In the genomic region with DNA sequence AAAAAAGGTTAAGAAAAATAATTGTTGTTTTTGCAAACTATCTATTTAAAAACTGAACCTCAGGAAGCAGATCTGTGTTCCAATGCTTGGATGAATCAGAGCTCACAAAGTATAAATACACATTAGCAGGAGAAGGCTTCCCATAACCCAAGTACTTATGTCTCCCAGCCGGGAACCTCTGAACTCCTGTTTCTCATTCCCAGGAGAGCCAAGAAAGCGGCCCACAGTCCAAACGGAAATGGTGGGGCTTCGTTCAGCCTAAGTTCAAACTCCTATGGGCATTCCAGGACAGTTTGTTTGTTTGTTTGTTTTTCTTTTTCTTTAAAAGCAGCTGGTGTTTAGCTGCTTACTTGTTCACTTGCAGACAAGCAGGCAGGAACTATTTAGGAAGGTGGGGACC, we compare ENCODE assay signal across 31 mouse cellular contexts. TPM values are rescaled to one million over a fixed set of nuclear protein-coding genes. Genes with fewer than 3 reads are reported as not detected.
A peak's percentile ranks its signal among the peaks of the same experiment; 100 is the strongest.
DNase-seq lines count a peak whose midpoint lies in the region; ATAC-seq and TF ChIP-seq lines count a peak whose summit lies in the region.
"Had no signal": no experiment of that assay in that cellular context is flagged by ENCODE, and none has a peak within 500 bp of the region (broad histone marks: within the 10 kb centered on the region; RNA-seq: fewer than 3 reads in every experiment).

No protein-coding gene starts in this region.

- no peak for TF ChIP-seq CTCF in stomach, postnatal 0 days (IDR thresholded peaks at IDR 0.05; ENCODE audit: low read depth)

- no peak for TF ChIP-seq EP300 in stomach, postnatal 0 days (optimal IDR thresholded peaks at IDR 0.05)

- H3K27me3 ChIP-seq in embryonic facial prominence, embryonic 15.5 days = no peaks in the 10 kb centered on the region
- H3K27me3 ChIP-seq in embryonic facial prominence, embryonic 10.5 days (replicated peaks; ENCODE audit: low read depth, poor library complexity, severe bottlenecking) = peaks cover 1% of the 10 kb centered on the region; the same call in 1 of the 2 replicates
- H3K27me3 ChIP-seq in intestine, embryonic 15.5 days (replicated peaks) = no peaks in the 10 kb centered on the region
- H3K27me3 ChIP-seq in intestine, embryonic 16.5 days (replicated peaks; ENCODE audit: control insufficient read depth, insufficient read depth, low read length) = no peaks in the 10 kb centered on the region
- no peaks in the 10 kb centered on the region for H3K27me3 ChIP-seq in stomach, postnatal 0 days (ENCODE audit: control insufficient read depth, insufficient read depth, low read length)
- H3K27me3 ChIP-seq: CH12.LX; embryonic facial prominence, embryonic 12.5 days; kidney, embryonic 15.5 days; liver, embryonic 12.5 days; megakaryocyte, embryonic 14.5 days; stomach, embryonic 15.5 days had no signal

- ATAC-seq in embryonic facial prominence, embryonic 15.5 days (ENCODE audit: insufficient number of reproducible peaks, low FRiP score, low TSS enrichment, low read depth) = no peak
- ATAC-seq in intestine, embryonic 15.5 days = no peak
- ATAC-seq in intestine, embryonic 16.5 days = no peak
- ATAC-seq in stomach, postnatal 0 days (ENCODE audit: low FRiP score, low TSS enrichment) = no peak
- ATAC-seq: activated CD4-positive, CD25-positive, alpha-beta regulatory T cell, adult 4 months; forebrain, embryonic 16.5 days; inflammation-experienced regulatory T-cells, adult 6 months; liver, embryonic 12.5 days; liver, postnatal 0 days had no signal

- H3K4me3 ChIP-seq in embryonic facial prominence, embryonic 15.5 days (replicated peaks) = no peak overlapping the region
- no peak overlapping the region for H3K4me3 ChIP-seq in embryonic facial prominence, embryonic 10.5 days
- no peak overlapping the region for H3K4me3 ChIP-seq in intestine, embryonic 15.5 days (replicated peaks)
- H3K4me3 ChIP-seq in intestine, embryonic 16.5 days (ENCODE audit: low read length) = no peak overlapping the region
- no peak overlapping the region for H3K4me3 ChIP-seq in stomach, postnatal 0 days (ENCODE audit: low read depth, low read length)
- H3K4me3 ChIP-seq: embryonic facial prominence, embryonic 12.5 days; erythroblast, embryonic 14.5 days; kidney, embryonic 15.5 days; layer of hippocampus, adult 2 months; left cerebral cortex, adult 2 months; limb, embryonic 12.5 days; liver, embryonic 12.5 days; megakaryocyte, embryonic 14.5 days; stomach, embryonic 15.5 days had no signal

- WGBS in embryonic facial prominence, embryonic 15.5 days = 45% methylated on average over 4 of the region's 4 CpGs
- WGBS in embryonic facial prominence, embryonic 10.5 days = 51% methylated on average over 4 of the region's 4 CpGs
- 64% methylated on average over 4 of the region's 4 CpGs for WGBS in intestine, embryonic 15.5 days
- WGBS in intestine, embryonic 16.5 days = 71% methylated on average over 4 of the region's 4 CpGs
- 67% methylated on average over 4 of the region's 4 CpGs for WGBS in stomach, postnatal 0 days

- peaks cover 14% of the 10 kb centered on the region; the same call in 1 of the 2 replicates for H3K36me3 ChIP-seq in embryonic facial prominence, embryonic 15.5 days
- H3K36me3 ChIP-seq in embryonic facial prominence, embryonic 10.5 days (replicated peaks) = peaks cover 21% of the 10 kb centered on the region
- H3K36me3 ChIP-seq in intestine, embryonic 15.5 days = no peaks in the 10 kb centered on the region
- peaks cover 4% of the 10 kb centered on the region for H3K36me3 ChIP-seq in intestine, embryonic 16.5 days (ENCODE audit: control insufficient read depth, insufficient read depth, low read length)
- H3K36me3 ChIP-seq in stomach, postnatal 0 days (ENCODE audit: control insufficient read depth, insufficient read depth, low read length) = peaks cover 2% of the 10 kb centered on the region
- H3K36me3 ChIP-seq: liver, embryonic 12.5 days had no signal

- no peak overlapping the region for H3K9ac ChIP-seq in embryonic facial prominence, embryonic 15.5 days
- no peak overlapping the region for H3K9ac ChIP-seq in intestine, embryonic 15.5 days
- no peak overlapping the region for H3K9ac ChIP-seq in intestine, embryonic 16.5 days (ENCODE audit: low read depth, low read length)
- H3K9ac ChIP-seq in stomach, postnatal 0 days (ENCODE audit: low read length) = no peak overlapping the region
- H3K9ac ChIP-seq: embryonic facial prominence, embryonic 12.5 days; hindbrain, embryonic 14.5 days; kidney, embryonic 15.5 days; limb, embryonic 12.5 days; liver, embryonic 12.5 days; liver, postnatal 0 days; stomach, embryonic 15.5 days had no signal

- H3K4me2 ChIP-seq in embryonic facial prominence, embryonic 15.5 days (replicated peaks) = no peak overlapping the region
- H3K4me2 ChIP-seq in intestine, embryonic 15.5 days (replicated peaks) = no peak overlapping the region
- H3K4me2 ChIP-seq in intestine, embryonic 16.5 days (ENCODE audit: low read depth, low read length) = no peak overlapping the region
- H3K4me2 ChIP-seq in stomach, postnatal 0 days (replicated peaks; ENCODE audit: low read depth) = no peak overlapping the region
- H3K4me2 ChIP-seq: embryonic facial prominence, embryonic 12.5 days; heart, embryonic 11.5 days; hindbrain, embryonic 14.5 days; kidney, embryonic 15.5 days; limb, embryonic 12.5 days; liver, embryonic 12.5 days; stomach, embryonic 15.5 days had no signal

- H3K4me1 ChIP-seq in embryonic facial prominence, embryonic 15.5 days = peaks cover 33% of the 10 kb centered on the region
- peaks cover 48% of the 10 kb centered on the region for H3K4me1 ChIP-seq in embryonic facial prominence, embryonic 10.5 days
- peaks cover 11% of the 10 kb centered on the region; the same call in 1 of the 2 replicates for H3K4me1 ChIP-seq in intestine, embryonic 15.5 days (replicated peaks)
- H3K4me1 ChIP-seq in intestine, embryonic 16.5 days (ENCODE audit: control insufficient read depth, insufficient read depth, low read length) = peaks cover 10% of the 10 kb centered on the region; the same call in 1 of the 2 replicates
- peaks cover 2% of the 10 kb centered on the region; the same call in 1 of the 2 replicates for H3K4me1 ChIP-seq in stomach, postnatal 0 days (replicated peaks; ENCODE audit: control insufficient read depth, insufficient read depth)
- H3K4me1 ChIP-seq: liver, embryonic 12.5 days; megakaryocyte, embryonic 14.5 days had no signal

- H3K27ac ChIP-seq in embryonic facial prominence, embryonic 15.5 days (replicated peaks) = 0 out of 2 replicates have a peak overlapping the region, but pooled peaks have one; percentile 23
- H3K27ac ChIP-seq in embryonic facial prominence, embryonic 10.5 days (replicated peaks) = no peak overlapping the region
- 0 out of 2 replicates have a peak overlapping the region, but pooled peaks have one; percentile 0 for H3K27ac ChIP-seq in intestine, embryonic 15.5 days
- no peak overlapping the region for H3K27ac ChIP-seq in intestine, embryonic 16.5 days (ENCODE audit: low read length)
- H3K27ac ChIP-seq in stomach, postnatal 0 days (replicated peaks) = peak overlapping the region; percentile 53; the same call in 1 of the 2 replicates
- H3K27ac ChIP-seq: embryonic facial prominence, embryonic 12.5 days; layer of hippocampus, adult 2 months; left cerebral cortex, adult 2 months; limb, embryonic 12.5 days; liver, embryonic 12.5 days; stomach, embryonic 15.5 days had no signal

- no peak for DNase-seq in embryonic facial prominence, embryonic 10.5 days (ENCODE audit: low spot score)
- DNase-seq in kidney, postnatal 14 days = peak; percentile 47
- no peak for DNase-seq in kidney, adult 9 months
- DNase-seq in stomach, postnatal 0 days (ENCODE audit: low spot score) = no peak
- DNase-seq: adrenal gland, adult 2 months; cerebellum, adult 8-10 months; cerebellum, postnatal 25 days; heart, postnatal 36 days; liver, postnatal 0 days; lung, postnatal 36 days; midbrain, embryonic 14.5 days; right cerebral cortex, postnatal 25 days; thymus, postnatal 14 days had no signal

- no peaks in the 10 kb centered on the region for H3K9me3 ChIP-seq in embryonic facial prominence, embryonic 15.5 days (replicated peaks)
- no peaks in the 10 kb centered on the region for H3K9me3 ChIP-seq in embryonic facial prominence, embryonic 10.5 days
- no peaks in the 10 kb centered on the region for H3K9me3 ChIP-seq in intestine, embryonic 15.5 days
- H3K9me3 ChIP-seq in intestine, embryonic 16.5 days (ENCODE audit: control insufficient read depth, low read length) = no peaks in the 10 kb centered on the region
- H3K9me3 ChIP-seq in stomach, postnatal 0 days (ENCODE audit: control insufficient read depth, low read length) = no peaks in the 10 kb centered on the region
- H3K9me3 ChIP-seq: embryonic facial prominence, embryonic 12.5 days; kidney, embryonic 15.5 days; limb, embryonic 12.5 days; liver, embryonic 12.5 days; stomach, embryonic 15.5 days had no signal

RNA-seq across cellular contexts. Expression of a gene that starts 37.7 kb away (rescaled TPM):
- polyA plus RNA-seq in embryonic facial prominence, embryonic 15.5 days (2015; fragmentation: Nextera tagmentation; extraction: Ambion mirVana) = 30.9 and 32.2 TPM in 2 replicates
- 18.4 and 22.2 TPM in 2 replicates for polyA plus RNA-seq in embryonic facial prominence, embryonic 10.5 days (2016; fragmentation: Nextera tagmentation; extraction: Ambion mirVana)
- polyA plus RNA-seq in intestine, embryonic 15.5 days (2015; fragmentation: Nextera tagmentation; extraction: Ambion mirVana) = 15.8 and 18.3 TPM in 2 replicates
- 5.1 and 8.9 TPM in 2 replicates for polyA plus RNA-seq in intestine, embryonic 16.5 days (2015; fragmentation: Nextera tagmentation; extraction: Ambion mirVana)
- polyA plus RNA-seq in stomach, postnatal 0 days (2015; fragmentation: Nextera tagmentation; extraction: Ambion mirVana) = 8.2 and 8.8 TPM in 2 replicates
- polyA plus RNA-seq: erythroblast, embryonic 14.5 days had no signal

Comparison
In these comparisons a context has a peak if more than half of its experiments do, and no peak if none do; other contexts are left out.
1. H3K27ac ChIP-seq: peak in embryonic facial prominence, embryonic 15.5 days (single experiment), intestine, embryonic 15.5 days (single experiment) and stomach, postnatal 0 days (single experiment); none in embryonic facial prominence, embryonic 10.5 days (single experiment) and intestine, embryonic 16.5 days (single experiment).